Mouse (Mus musculus): Measurements from ENCODE around the gene Igfbp7.
A peak's percentile ranks its signal among the peaks of the same experiment; 100 is the strongest.
"Not testable (repeated sequence)": the region's sequence is repeated elsewhere in the genome, so short reads cannot be mapped to it uniquely, and the experiment has no call there.

The Igfbp7 gene

DNA sequence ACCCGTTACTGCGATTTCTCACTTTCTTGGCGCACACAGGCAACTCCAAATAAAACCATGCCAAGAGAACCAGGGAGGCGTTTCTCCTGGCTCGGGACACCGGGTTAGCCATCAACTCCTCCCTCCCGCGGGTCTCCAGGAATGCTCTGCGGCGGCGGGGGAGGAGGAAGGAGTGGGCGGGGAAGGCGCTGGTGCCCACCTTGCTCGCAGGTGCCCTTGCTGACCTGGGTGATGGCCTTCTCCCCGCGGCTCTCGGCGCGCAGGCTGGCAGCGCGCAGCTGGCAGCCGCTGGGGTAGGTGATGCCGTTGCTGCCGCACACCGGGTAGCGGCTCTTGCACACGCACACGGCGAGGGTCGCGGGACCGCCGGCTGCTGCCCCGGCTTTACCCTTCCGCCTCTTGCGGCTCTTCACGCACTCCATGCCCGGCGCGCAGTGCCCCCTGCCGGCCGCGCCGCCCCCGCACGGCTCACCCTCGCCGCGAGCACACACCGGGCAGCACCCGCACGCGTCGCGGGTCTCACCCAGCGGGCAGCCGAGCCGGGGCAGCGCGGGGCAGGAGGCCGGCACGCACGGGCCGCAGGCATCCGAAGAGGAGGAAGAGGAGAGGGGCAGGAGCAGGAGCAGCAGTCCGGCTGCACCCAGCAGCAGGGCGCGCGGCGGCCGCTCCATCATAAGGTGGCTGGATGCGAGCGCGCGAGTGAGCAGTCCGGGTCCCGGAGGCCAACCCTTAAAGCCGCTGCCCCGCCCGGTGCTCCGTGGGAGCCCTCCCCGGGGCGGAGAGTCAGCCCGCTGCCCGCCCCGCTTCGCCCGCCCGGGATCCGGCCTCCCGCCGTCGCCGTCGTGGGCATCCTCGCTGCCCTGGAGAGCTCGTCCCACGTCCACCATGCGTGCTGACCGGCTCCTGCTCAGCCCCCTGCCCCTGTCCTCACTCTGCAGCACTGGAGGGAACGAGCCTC lies at the start of gene Igfbp7:
TSS of gene Igfbp7 (minus strand) at position 701 of the 958 bp plus-strand sequence.
- DNase-seq (ENCODE audit: low spot score in 2 of 2) = peak; percentile 82

DNA sequence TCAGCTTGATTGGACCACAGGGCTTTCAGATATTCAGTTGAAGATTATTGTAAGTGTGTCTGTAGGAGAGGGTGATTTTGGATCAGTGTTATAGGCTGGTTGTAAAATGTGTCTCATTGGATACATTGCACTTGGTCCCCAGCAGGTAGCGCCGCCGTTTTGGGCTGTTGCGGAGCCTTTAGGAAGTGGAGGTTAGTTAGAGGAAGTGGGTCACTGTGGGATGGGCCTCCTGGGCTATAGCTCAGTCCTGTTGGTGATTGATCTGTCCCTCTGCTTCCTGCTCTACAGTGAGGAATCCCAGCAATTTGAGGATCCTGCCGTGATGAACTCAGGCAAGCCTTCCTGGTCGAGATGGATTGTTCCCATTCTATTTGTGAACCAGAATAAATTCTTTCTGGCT lies 44.3 kb upstream of the Igfbp7 start:
- DNase-seq (ENCODE audit: low spot score in 2 of 2) = no peak

DNA sequence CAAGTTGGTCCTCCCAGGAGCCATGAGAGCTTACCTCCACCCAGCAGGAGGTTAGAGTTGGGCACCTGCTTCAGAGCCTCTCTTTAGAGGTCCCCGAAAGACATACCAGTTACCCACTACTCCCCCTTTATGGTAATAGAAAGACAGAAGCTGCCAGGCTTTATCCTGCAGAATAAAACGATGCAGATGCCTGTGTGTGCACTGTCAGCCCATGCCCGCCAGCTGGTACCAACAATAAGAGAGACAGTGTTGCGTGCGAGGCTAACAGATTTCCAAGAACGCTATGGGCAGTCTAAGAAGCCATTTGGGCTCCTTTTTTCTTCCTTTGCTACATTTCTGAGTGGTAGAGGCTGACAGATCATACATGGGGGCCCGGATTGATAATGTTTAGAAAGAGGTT lies 41.7 kb upstream of the Igfbp7 start:
- no peak for DNase-seq (ENCODE audit: low spot score in 2 of 2)

DNA sequence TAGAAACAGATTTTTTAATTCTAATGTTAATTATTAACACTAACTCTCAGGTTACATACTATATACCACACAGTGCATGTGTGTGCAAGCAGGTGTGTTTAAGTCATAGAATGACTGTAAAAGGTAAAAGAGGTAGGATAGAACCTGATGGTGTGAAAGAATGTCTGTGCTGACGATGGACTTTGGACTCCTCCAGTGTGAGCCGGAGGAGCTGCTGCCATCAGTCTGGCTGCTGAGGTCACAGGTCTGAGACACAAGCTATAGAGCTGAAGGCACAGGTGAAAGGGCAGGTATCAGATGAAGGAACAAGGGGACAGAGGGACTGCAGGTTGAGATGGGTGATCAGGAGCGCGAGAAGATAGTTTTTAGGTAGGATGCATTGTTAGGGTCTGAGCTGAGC lies 37.6 kb upstream of the Igfbp7 start:
- no peak for DNase-seq (ENCODE audit: low spot score in 2 of 2)

DNA sequence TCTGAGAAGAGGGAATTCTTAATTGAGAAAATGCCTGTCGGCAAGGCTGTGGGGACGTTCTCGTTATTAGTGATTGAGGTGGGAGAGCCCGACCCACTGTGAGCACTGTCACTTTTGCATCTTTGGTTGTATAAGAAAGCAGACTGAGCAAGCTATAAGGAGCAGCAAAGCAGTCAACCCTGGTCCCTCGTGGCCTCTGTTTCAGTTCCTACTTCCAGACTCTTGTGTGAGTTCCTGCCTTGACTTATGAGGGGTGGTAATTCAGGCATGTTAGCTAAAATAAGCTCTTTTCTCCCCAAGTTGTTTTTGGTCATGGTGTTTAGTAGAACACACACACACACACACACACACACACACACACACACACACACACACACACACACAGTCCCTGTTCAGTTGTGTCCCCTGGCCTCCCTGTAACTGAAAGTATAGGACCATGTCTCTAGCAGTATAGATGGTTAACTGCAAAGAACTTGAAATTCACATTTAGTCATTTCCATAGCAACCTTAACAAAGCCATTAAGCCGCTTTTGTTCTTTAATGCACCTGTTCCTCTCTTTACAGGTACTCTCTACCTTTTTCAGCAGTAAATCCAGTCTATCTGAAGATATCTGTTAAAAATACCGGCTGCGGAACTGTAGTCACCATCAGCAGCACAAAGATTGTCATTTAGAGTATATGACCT lies 36.2 kb upstream of the Igfbp7 start:
- DNase-seq (ENCODE audit: low spot score in 2 of 2) = no peak

DNA sequence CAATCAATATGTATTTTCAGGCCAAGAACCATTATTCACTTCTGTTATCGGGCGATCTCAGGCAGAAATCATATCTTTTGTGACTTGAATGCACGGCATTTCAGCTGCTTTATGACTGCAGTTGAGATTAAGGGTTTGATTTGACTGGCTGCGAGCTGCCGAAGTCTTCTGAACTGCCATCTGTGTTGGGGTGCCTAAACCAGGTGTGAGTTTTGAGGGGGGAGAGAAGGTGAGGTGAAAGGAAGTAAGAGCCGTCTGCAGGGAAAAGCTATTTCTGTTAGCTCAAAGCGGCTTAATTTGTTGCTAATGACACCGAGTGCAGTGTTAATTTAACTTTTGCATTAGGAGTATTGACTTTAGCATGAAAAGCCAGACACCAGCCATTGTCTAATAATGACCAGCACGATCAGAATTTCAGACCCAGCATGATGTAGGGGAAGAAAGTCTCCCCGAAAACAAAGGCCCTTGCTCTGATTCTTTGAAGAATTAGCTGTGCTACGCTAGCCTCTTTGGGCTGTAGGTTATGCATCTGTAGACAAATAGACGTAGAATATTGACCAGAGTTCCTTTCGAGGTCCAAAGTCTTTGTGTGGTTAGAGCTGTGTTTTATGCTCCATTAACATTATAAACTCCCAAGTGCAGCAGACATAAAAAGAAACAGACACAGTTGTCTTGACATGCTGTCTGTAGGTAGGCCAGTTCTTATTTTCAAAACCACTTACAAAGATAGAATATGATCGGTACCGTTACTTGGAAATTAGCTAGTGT lies 35.2 kb upstream of the Igfbp7 start:
- DNase-seq (ENCODE audit: low spot score in 2 of 2) = no peak

DNA sequence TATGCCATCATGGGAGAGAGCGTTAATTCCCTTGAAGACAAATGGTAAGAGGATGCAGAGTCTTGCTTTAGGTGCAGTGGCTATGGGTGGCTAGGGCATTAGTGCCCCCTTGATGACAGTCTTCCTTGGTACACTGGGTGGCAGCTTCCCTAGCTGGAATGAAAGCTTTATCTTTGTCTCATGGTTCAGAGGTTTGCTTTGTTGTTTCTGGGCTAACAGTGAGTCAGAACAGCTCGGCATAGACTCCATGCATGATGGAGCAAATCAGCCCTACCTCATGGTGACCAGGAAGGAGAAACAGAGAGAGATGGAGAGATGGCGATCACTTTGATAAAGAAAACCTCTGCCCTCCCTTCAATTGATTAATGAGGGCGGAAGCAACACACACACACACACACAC lies 28.5 kb upstream of the Igfbp7 start:
- DNase-seq (ENCODE audit: low spot score in 2 of 2) = no peak

DNA sequence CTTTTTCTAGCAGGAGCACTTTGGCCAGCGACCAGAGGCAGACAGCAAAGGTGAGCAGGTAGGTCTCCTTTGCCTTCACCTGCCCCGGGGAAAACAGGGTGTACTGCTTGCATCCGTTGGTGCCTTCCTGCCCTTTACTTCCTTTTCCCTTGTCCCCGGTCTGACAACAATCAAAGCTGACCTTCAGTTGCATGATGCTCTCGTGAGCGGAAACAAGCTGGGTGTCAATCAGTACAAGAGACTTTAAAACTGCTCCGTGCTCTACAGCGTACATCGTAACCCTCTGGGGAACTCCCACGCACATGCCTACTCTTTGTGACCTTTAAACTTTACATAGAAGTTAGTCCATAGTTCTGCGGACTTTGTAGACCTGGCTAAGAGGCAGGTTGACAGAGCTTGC lies 26.2 kb upstream of the Igfbp7 start:
- no peak for DNase-seq (ENCODE audit: low spot score in 2 of 2)

DNA sequence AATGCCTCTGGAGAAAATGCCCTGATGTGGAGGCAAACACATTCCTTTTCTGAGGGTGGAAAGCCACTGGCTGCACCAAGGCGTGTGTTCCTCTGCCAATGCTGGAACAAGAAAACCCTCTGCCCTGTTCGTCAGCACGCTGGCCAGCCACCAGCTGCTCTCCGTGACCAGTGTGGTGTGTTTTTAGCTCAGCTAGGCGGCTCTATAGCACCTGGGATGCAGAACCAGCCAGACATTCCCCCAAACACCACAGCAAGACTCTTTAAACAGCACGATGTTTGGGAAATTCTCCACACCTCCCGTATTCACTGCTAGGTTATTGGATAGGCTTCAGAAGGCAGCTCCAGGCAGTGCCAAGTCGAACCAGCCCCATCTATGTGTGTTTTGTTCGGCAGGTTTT lies 25.7 kb upstream of the Igfbp7 start:
- DNase-seq (ENCODE audit: low spot score in 2 of 2) = no peak

DNA sequence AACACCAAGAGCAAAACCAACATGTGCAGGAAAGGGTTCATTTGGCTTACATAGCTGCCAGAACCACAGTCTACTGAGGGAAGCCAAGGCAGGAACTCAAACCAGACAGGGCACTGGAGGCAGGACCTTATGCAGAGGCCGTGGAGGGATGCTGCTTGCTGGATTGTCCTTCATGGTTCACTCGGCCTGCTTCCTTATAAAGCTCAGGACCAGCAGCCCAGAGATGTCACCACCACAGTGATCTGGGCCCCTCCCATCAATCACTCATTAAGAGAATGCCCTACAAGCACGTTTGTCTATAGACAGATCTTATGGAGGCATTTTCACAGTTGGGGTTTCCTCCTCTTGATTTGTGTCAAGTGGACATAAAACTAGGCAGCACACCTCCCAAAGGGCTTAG lies 25.3 kb upstream of the Igfbp7 start:
- DNase-seq (ENCODE audit: low spot score in 2 of 2) = no peak

DNA sequence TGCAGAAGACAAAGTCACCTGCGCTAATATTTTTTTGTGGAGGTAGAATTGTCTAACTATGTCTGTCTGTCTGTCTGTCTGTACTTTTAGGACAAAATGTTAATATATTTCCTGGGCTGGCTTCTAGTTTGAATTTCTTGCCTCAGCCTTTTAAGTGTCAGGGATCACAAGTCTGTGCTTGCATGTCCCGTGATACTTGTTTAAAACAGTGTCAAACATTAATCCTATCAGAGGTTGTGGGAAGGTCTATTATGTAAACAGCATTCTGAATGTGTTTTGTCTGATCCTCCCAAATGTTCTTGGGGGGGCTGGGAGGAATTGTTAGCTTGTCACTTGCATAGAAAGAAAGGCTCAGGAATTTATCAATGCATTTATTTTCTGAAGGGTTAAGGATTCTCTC lies 24.6 kb upstream of the Igfbp7 start:
- DNase-seq (ENCODE audit: low spot score in 2 of 2) = no peak

DNA sequence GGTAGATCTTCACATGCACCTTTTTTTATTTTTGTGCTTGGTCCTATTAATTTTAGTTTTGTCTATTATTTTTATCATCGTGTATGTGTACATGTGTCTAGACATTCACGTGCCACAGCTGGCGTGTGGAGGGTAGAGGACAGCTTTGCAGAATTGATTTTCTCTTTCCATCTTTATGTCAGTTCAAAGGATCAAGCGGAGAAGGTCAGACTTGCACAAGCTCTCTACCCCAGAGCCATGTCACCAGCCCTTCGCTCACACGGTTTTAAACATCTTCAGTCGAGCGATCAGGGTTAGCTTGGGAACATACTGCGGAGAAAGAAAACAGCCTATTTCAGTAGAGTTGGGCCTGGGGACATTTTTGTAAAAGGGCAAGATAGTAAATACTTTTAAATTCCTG lies 23.2 kb upstream of the Igfbp7 start:
- DNase-seq (ENCODE audit: low spot score in 2 of 2) = no peak

DNA sequence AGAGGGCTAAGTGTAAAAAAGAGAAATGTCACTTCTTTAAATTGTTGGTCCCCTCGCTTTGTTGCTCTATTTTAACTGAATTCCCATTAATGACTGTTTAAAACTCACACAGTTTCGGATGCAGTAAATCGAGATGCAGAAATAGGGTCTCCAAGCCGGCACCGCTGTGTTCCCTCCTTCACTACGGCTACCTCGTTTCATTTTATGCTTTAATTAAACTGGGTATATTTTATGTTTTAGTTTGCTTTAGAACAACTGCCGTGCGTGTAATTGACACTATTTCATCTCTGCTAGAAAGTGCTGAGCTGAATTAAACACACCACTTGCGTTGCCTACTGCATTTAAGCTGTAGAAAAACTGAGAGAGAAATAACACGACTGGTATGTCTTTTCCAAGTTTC lies 22.6 kb upstream of the Igfbp7 start:
- DNase-seq (ENCODE audit: low spot score in 2 of 2) = no peak

DNA sequence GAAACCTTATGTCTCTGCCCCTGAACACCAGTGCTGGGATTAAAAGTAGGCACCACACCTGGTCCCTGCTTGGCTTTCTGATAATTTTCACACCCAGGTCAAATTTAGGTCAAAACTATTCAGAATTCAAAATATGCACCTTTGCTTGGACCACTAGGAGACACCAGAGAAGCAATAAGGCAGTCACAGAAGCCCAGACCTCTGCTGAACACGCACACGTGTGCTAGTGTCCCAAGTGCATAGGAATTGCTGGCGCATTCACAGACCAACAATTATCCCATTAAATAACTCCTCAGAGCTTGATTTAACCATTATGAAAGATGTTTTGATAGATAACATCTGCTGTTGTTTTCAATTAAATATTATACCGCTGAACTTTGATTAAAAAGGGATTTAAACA lies 22.2 kb upstream of the Igfbp7 start:
- DNase-seq (ENCODE audit: low spot score in 2 of 2) = no peak

DNA sequence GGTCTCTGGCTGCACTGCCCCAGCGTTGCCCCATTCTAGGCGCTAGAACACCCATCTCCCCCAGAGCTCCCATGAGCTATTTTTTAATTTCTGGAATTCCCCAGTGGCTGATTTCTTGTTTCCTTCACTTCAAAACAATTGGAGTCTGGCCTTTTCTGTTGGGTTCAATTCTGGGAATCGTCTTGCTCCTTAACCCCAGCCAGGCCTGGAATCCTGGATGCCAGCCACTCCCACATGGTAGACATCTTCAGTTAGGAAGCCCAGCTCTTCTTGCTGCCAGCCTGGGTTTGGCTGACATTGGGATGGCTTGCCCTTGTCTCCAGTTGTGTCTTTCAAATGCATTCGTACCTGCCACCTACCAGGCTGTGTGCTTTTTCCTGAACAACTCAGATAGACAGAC lies 20.7 kb upstream of the Igfbp7 start:
- no peak for DNase-seq (ENCODE audit: low spot score in 2 of 2)

DNA sequence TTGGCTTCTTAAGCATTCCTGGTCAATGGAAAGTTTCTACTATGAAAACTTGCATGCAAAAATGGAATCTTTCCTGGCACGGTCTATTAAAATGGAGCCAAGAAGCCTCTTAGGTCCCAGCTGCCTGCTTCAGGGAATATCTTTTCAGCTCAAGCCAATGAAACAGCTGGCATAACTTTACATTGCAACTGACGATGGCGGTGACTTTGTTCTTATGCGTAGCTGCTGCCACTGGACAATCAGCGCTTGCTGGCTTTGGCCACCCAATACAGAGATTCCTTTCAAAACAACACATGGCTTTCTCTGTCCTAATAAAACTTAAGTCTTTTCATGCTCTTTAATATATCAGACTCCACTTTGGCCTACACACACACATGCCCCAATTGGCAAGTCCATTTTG lies 20.1 kb upstream of the Igfbp7 start:
- no peak for DNase-seq (ENCODE audit: low spot score in 2 of 2)

DNA sequence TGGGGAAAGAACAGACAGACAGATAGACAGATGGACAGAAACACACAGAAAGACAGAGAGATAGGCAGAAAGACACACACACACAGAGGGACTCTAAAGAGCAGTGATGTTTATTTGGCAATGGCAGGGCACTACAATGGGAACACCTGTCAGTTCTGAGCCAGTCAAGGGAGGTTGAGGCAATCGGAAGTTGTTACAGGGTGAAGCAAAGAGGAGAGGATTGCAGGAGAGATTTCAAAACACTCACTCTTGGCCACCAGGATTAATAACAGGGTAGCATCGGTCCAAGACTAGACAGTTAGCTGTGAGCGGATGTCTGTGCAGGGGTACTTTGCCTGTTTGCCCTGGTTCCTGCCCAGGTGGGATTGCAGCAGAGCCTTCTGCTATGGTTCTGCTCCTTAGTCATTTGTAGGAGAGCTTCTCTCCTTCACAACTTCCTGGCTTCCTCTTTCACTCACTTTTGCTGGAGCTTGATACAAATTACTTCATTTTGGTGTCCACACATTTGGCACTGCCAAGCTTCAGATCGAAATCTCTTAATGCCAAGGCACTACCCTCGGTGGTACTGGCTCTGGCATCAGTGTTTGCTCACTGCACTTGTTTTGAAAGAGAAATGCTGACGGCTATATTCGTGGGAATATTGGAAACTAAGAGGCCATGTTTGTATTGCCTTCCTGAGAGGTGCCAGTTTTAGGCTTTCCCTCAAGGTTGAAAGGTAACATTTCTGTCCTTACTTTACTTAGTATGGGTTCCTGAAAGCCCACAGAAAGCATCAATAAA lies 18.1 kb upstream of the Igfbp7 start:
- no peak for DNase-seq (ENCODE audit: low spot score in 2 of 2)

DNA sequence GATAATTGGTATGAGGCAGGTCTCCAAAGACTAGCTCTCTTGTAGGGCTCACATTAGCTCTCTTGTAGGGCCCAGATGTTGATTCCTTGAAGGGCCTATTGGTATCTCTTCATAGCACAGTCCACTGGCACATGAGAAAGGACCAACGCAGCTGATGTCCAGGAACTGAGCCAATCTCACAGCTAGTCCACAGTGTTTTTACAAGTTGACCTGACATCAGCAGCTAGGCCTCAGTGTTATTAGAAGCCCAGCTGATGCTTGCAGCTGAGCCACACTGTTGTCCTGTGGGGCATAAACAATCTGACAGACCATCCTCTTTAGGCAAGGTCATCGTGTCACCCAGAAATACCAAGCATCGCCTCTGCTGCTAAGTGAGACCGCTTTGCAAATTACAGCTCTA lies 11.7 kb upstream of the Igfbp7 start:
- DNase-seq (ENCODE audit: low spot score in 2 of 2) = not testable (repeated sequence)

DNA sequence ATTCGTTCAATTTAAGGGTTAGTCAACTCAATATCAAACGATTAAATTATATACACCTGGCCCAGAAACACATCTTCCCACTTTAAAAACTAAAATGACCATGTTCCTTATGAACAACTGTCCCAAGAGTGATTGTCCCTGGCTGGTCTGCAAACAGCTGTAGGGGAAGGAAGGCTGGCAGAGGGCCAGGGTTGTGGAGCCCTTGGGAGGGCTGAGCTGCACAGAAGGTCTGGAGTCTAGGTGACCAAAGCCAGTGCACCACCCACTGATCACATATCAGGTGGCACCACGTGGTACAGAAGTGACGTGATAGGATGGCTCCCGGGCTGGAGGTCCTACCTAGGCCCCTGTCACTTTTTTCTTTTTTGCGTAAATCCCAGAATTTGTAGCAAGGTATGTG lies 8.2 kb upstream of the Igfbp7 start:
- DNase-seq (ENCODE audit: low spot score in 2 of 2) = no peak

DNA sequence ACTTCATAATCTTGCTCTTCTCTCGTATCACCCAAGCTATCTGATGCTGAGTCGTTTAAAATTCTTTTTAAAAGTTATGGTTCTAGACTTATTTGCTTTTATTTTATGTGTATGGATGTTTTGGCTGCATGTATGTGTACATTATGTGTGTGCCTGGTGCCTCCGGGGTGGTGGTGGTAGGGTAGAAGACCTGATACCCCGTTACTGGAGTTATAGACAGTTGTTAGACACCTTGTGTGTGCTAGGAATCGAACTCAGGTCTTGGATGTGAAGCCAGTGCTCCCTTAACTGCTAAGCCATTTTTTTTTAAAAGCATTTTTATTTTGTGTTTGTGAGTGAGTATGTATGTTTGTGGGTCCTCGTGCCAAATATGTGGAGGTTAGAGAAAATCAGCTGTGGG lies 689 bp upstream of the Igfbp7 start:
- DNase-seq (ENCODE audit: low spot score in 2 of 2) = no peak

DNA sequence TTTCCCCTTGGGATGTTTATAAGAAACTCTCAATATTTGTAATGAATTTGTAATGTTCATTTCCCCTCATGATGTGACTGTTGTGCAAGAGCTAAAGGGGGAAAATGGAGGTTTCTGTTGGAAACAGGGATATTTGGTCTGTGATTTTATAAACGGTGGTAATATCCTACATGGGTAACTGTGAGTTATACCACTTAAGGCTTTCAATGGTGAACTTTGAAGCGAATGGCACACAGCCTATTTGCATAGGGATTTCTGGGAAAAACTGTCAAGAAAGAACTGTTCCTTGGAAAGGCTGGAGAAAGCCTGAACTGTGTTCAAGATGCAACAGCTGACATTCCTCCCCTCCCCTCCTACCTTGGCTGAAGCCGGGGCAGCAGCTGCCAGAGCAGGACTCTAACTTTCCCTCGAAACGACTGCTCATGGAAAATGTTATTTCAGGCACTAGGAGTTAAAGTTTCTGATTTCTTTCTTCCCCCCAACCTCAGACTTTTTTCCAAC lies 1.4 kb downstream of the Igfbp7 start:
- peak; percentile 74 to 78 for DNase-seq (ENCODE audit: low spot score in 2 of 2)

Data from heart, adult 9 months (tissue).